Mouse (Mus musculus) activated CD4-positive, CD25-positive, alpha-beta regulatory T cell, adult 4 months (primary cell): Measurements from ENCODE around the gene Pak6. TPM values are rescaled to one million over a fixed set of nuclear protein-coding genes. Genes with fewer than 3 reads are reported as not detected.
A peak's percentile ranks its signal among the peaks of the same experiment; 100 is the strongest.
"Not testable (repeated sequence)": the region's sequence is repeated elsewhere in the genome, so short reads cannot be mapped to it uniquely, and the experiment has no call there.

Source experiments
- ATAC-seq: one replicate; pipeline ENCODE4 v1.8.0; 2017
- polyA plus RNA-seq, 2 experiments: library from polyadenylated mRNA; unstranded; fragments of 100-300 nt; shearing (Covaris generic); gene quantifications; one replicate each; pipeline ENCODE4 v1.2.1; 2017

Pak6 gene
- polyA plus RNA-seq = not detected

- no peak for ATAC-seq
Measured at GRCm38 (mm10) chr2:118662902-118663803, at the start of gene Pak6. Pak6 (plus strand) TSS chr2:118663303.

- no peak for ATAC-seq
Measured at GRCm38 (mm10) chr2:118618013-118618412, 45.1 kb upstream of the Pak6 start.

DNA sequence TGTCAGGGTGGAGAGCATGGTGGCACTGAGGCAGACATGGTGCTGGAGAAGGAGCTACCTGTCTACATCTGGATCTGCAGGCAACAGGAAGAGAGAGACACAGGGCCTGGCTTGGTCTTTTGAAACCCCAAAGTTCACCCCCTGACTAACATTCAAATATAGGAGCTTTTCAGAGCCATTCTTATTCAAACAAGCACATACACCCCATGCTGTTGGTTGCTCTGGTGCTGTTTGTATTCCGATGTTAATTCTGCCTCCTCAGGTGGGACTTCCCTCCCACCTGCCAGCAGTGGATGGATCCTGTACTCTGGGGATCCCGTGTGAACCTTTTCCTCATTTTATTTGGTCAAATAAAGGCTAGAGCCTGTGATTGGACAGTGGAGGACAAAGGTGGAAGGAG is 43.0 kb upstream of the Pak6 start:
- no peak for ATAC-seq

DNA sequence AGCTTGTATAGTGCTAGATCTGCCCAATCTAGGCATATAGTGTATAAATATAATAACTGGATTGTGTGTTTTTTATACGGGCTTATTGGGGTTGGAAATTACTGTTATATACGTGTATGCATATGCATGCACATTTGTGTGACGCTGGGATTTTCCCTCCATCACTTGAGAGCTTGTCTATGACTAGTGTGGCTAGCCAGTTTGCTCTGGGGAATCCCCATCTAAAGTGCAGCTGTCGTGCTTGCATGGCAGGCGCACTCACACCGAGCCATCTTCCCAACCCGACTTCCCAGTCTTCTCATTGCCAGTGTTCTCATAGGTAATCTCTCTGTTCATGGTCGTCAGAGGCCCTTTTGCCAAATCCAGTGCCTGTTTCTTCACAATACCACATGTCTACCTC is 42.5 kb upstream of the Pak6 start:
- ATAC-seq = peak; percentile 97

- ATAC-seq = no peak
Measured at GRCm38 (mm10) chr2:118629276-118629675, 33.8 kb upstream of the Pak6 start.

- no peak for ATAC-seq
Measured at GRCm38 (mm10) chr2:118633441-118633840, 29.7 kb upstream of the Pak6 start.

DNA sequence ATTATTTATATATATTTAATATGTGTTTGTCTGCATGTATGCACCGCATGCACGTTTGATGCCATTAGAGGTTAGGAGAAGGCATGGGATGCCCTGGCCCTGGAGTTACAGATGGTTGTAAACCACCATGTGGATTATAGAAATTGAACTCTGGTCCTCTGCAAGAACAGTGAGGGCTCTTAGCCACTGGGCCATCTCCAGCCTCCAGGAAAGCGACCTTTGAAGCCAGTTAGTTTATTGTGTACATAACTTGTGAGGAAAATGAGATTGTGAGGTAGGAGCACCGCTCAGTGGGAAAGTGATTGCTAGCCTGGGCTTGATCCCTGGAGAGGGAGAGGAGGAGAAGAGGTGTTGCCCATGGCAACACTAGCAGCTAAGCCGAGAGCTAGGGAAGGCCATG is 25.8 kb upstream of the Pak6 start:
- ATAC-seq = no peak

DNA sequence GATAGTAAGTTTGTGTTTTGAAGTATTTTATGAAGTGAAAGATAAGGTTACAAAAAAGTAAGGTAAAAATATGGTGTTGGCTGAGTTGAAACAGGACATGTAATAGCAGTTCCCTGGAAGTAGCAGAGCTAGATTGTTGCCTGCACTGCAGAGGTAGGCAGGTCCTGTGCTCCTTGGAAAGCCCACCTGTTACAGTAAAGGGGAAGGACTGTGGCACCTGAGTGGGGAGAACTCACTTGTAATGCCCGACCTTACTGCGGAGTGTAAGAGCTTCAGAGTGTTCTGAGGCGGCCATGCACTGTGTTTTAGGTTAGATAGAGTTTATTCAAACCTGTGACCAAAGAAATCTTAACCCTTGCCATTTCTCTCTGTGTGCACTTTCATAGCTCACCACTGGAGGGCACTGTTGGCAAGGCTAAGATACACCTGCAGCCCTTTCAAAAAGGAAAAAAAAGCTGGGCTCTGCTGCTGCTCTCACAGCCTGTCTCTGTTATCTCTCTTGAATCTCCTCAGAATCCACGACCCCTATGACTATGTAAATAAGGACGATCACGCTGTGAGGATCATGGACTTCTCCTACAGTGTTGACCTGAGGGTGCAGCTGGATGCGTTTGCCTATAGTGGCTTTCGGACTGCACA is 25.1 kb upstream of the Pak6 start:
- peak; percentile 46 for ATAC-seq

GRCm38 (mm10) chr2:118638686-118639085 is 24.4 kb upstream of the Pak6 start:
- no peak for ATAC-seq

DNA sequence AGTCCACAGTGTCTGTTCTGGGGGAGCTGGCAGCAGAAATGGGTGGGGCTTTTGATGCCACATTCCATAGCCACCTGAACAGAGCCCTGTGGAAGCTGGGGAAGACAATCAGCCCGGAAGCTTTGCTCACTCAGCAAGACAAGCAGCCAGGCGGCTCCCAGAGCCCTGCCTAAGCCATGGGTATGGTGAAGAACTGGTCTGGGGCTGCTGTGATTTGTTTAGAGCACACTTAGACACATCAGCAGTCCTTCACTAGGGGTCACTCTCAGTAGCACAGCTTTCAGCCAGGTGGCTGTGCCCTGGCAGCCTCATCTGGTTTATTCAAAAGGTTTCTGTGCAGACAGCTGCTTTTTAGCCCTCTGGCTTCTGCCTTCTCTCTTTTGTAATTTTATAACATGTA is 22.0 kb upstream of the Pak6 start:
- ATAC-seq = no peak

GRCm38 (mm10) chr2:118642431-118642830 is 20.7 kb upstream of the Pak6 start:
- ATAC-seq = peak; percentile 95

DNA sequence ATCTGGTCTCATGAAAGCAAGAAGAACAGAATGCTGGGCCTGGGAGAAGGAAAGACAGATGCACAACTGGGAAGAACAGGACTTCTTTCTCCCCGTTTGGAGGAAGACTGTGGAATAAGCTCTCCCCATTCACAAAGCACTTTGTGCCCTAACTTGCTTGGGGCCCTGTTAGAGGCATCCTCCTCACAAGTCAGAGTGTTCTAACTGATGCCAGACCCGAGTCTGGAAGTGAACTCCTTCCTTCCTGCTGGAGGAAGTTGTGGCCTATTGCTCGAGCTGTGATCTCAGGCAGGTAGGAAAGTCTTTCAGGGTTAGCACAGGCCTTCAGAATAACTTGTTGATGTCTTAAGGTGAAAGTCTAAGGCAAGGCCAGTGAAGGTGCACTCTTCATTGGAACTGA is 20.2 kb upstream of the Pak6 start:
- ATAC-seq = peak; percentile 49

DNA sequence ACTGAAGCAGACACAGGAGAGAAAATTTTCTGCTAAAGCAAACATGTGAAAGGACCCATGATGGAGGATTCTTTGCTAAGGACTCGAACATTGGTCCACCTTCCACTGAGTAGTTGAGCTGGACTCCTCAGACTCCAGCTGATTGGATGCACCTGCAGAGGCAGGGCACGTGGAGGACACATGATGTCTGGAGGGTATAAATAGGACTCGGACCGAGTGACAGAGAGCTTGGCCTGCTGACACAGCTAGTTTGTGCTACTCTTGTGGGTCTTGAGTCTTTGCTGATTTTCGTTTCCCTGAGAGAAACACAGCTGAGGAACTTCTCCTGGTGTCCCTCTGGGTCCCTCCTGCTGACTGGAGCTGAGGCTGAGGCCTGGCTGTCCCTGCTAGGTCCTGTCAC is 16.4 kb upstream of the Pak6 start:
- no peak for ATAC-seq

DNA sequence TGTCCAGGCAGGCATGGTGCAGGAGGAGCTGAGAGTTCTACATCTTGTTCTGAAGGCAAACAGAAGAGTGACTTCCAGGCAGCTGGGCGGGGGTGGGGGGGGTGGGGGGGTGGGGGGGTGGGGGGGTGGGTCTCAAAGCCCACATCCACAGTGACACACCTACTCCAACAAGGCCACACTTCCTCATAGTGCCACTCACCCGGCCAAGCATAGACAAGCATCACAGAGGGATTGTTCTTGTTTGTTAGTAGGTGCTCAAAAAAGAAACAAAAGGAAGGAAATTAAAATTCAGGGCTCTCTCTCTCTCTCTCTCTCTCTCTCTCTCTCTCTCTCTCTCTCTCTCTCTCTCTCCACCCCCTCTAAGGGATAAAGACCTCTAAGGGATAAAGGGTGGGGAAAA is 12.4 kb upstream of the Pak6 start:
- not testable (repeated sequence) for ATAC-seq

DNA sequence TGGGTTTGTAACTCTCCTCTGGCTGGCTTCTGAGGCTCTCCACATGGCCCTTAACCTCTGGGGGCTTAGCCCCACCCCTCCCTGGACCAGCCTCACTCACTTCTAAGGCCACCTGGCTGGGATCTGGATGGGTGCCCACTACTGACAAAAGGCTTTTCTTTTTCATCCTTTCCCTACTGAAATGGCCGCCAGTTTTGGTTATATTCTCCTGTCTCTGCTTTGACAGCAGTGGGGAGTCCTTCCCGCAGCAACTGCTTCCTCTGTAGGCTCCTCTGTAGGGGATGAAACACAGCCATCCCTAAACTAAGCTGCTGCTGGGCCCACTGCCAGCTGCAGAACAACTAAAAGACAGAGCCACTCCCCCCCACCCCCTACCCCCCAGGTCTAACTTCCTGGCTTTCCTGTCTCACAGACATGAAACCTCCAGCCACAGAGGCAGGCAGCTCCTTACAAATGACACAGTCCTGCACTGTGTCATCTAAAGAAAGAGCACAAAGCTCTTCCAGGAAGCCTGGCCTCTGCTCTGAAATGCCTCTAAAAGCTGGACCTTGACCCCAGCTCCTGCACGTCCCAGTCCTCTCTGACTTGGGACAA is 6.3 kb upstream of the Pak6 start:
- no peak for ATAC-seq

GRCm38 (mm10) chr2:118658457-118658856 is 4.6 kb upstream of the Pak6 start:
- no peak for ATAC-seq

DNA sequence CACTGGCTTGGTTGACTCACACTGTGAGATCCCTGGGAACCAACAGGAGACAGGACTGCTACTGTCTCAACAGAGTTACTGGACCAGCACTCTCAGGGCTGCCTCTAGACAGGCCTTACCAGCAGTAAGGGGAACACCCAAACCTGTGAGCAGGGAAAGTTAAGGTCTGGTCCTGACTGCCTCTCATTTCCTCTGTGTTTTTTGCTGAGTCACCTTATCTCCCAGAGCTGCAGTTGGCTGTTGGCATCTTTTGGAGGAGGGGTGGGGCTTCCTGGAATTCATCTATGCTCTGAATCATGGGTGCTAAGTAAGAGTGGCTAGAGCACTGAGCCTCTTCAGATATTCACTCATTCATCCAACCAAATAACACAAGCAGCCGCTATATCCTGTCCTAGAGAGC is 4.0 kb upstream of the Pak6 start:
- ATAC-seq = peak; percentile 31

GRCm38 (mm10) chr2:118659493-118659892 is 3.6 kb upstream of the Pak6 start:
- ATAC-seq = no peak

GRCm38 (mm10) chr2:118659998-118660452 is 3.1 kb upstream of the Pak6 start:
- ATAC-seq = peak; percentile 69

DNA sequence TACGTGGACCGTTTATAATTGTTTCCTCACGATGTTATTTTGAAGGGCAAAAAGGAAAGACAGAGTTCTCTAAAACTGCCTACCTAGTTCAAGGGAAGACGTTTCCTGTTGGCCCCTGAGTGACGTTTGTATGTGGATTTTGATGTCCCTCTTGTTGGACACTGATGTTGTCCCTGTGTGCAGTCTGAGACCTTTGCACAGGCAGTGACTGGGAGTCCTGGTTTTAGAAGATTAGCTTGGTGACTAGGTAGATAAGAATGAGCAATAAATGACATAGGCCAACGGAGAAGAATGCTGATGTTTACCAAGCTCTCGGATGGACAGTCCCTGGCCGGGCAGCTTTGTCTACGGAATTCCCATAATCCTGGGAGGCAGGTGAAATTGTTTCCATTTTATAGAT is 1.2 kb upstream of the Pak6 start:
- no peak for ATAC-seq

DNA sequence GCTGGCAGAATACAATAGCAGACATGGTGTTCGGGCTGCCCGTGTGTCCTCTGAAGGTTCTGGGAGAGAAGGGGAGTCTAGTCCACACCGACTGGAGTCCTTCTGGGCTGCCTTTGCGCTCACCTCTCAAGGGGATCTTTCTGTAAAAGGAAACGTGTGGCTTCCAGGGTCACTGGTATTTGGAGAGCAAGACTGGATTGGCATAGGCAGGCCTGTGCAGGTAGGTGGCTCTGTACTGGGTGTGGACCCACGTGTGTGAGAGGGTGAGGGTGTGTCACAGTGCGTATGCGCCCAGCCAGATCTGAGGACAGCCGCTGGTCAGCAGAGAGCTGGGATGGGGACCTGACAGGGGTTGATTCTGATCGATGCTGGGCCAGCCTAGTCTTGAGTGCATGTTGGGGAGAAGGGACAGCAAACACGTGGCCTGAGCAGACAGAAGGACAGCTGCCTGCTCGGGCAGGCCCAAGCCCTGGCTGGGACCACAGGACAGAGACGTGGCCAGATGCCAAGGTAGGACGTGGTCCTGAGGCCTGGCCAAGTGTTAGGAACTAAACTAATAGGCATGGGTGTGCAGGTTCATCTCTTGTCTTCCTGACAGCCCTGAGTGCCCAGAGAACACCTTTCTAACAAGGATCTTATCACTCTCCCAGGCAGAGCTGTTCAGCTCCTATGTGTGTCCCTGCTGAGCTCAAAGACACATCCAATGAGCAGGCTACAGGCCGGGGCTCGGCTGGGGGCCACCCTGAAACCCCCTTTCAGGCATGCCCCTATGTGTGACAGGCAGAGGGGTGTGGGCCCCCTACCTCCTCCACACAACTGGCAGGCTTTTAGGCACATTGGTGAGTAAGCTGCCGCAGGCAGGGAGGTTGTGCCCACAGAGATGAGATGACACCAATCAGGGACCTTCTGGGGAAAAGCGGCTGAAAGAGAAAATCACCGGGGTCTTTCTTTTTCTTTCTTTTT is 982 bp downstream of the Pak6 start:
- ATAC-seq = no peak

GRCm38 (mm10) chr2:118664975-118665516 is 1.9 kb downstream of the Pak6 start:
- no peak for ATAC-seq
